Mouse (Mus musculus) granulocyte monocyte progenitor cell, adult 5-6 weeks (primary cell): ENCODE measurements around the gene Alkbh1. TPM values are rescaled to one million over a fixed set of nuclear protein-coding genes. Genes with fewer than 3 reads are reported as not detected.
A peak's percentile ranks its signal among the peaks of the same experiment; 100 is the strongest.

Experiments used
- ATAC-seq: replicated peaks from 2 replicates; pipeline ENCODE4 v1.8.0; 2016; ENCODE audit warnings: mild to moderate bottlenecking, moderate TSS enrichment, inconsistent platforms; ENCODE audit not compliant: poor library complexity, severe bottlenecking
- total RNA-seq, 2 experiments: library from RNA; stranded (forward) in 1 of 2; stranded (reverse) in 1 of 2; fragments of 200-712, 200-1000 nt in 1 of 2; fragments of >200 nt in 1 of 2; fragmentation: Nextera tagmentation in 1 of 2; gene quantifications; 2 replicates each; pipeline ENCODE4 v1.2.3; 2014 to 2017

The Alkbh1 gene
- total RNA-seq, 2 experiments from 2014 or later = 65.3 to 70.3 TPM

- ATAC-seq = no peak
Observed at GRCm38 (mm10) chr12:87421708-87422507, 21.9 kb downstream of the Alkbh1 start.

- ATAC-seq = no peak
Observed at GRCm38 (mm10) chr12:87419974-87420485, 23.8 kb downstream of the Alkbh1 start.

- no peak for ATAC-seq
Observed at GRCm38 (mm10) chr12:87418921-87419320, 24.9 kb downstream of the Alkbh1 start.

- peak; percentile 66 for ATAC-seq
Observed at GRCm38 (mm10) chr12:87416690-87417089, 27.1 kb downstream of the Alkbh1 start.

- peak; percentile 62 for ATAC-seq
Observed at GRCm38 (mm10) chr12:87415358-87415757, 28.5 kb downstream of the Alkbh1 start.

- ATAC-seq = peak; percentile 69
Observed at GRCm38 (mm10) chr12:87413179-87413790, 30.5 kb downstream of the Alkbh1 start.

GRCm38 (mm10) chr12:87410999-87411398 is 32.8 kb downstream of the Alkbh1 start:
- ATAC-seq = no peak

GRCm38 (mm10) chr12:87409123-87409522 is 34.7 kb downstream of the Alkbh1 start:
- ATAC-seq = no peak

GRCm38 (mm10) chr12:87407869-87408605 is 35.8 kb downstream of the Alkbh1 start:
- ATAC-seq = peak; percentile 80

GRCm38 (mm10) chr12:87405721-87406120 is 38.1 kb downstream of the Alkbh1 start:
- no peak for ATAC-seq

GRCm38 (mm10) chr12:87405165-87405564 is 38.7 kb downstream of the Alkbh1 start:
- ATAC-seq = no peak

- no peak for ATAC-seq
Observed at GRCm38 (mm10) chr12:87401883-87402282, 41.9 kb downstream of the Alkbh1 start.

- ATAC-seq = peak; percentile 65
Observed at GRCm38 (mm10) chr12:87399119-87399819, 44.5 kb downstream of the Alkbh1 start.

GRCm38 (mm10) chr12:87397811-87398417 is 45.9 kb downstream of the Alkbh1 start:
- ATAC-seq = no peak

- no peak for ATAC-seq
Observed at GRCm38 (mm10) chr12:87397126-87397525, 46.7 kb downstream of the Alkbh1 start.

GRCm38 (mm10) chr12:87394316-87394715 is 49.5 kb downstream of the Alkbh1 start:
- ATAC-seq = no peak

- ATAC-seq = peak; percentile 71
Observed at GRCm38 (mm10) chr12:87393447-87394145, 50.2 kb downstream of the Alkbh1 start.

- ATAC-seq = peak; percentile 26
Observed at GRCm38 (mm10) chr12:87391355-87391754, 52.5 kb downstream of the Alkbh1 start.

- ATAC-seq = no peak
Observed at GRCm38 (mm10) chr12:87389231-87389630, 54.6 kb downstream of the Alkbh1 start.
